Mouse (Mus musculus): ENCODE measurements around the gene Ccdc149. TPM values are rescaled to one million over a fixed set of nuclear protein-coding genes. Genes with fewer than 3 reads are reported as not detected.

Ccdc149 gene
- polyA plus RNA-seq, 1 experiment from 2014 or later = 3.7 TPM

GRCm38 (mm10) chr5:52429731-52430480 lies 41.4 kb downstream of the Ccdc149 start:
- Histone ChIP-seq H3K9ac (ENCODE audit: low read length) (no peak overlapping the region), H3K4me1 (replicated peaks; ENCODE audit: control insufficient read depth, insufficient read depth, low read length) (no peaks in the 10 kb centered on the region), H3K4me3 (ENCODE audit: low read depth, low read length) (no peak overlapping the region), H3K27me3 (replicated peaks; ENCODE audit: control insufficient read depth, insufficient read depth, low read length) (no peaks in the 10 kb centered on the region), H3K4me2 (ENCODE audit: low read length) (no peak overlapping the region), H3K9me3 (ENCODE audit: control insufficient read depth, low read length) (no peaks in the 10 kb centered on the region), H3K36me3 (ENCODE audit: control insufficient read depth, insufficient read depth, low read length) (no peaks in the 10 kb centered on the region), H3K27ac (ENCODE audit: low read depth) (no peak overlapping the region)
- DNase-seq (ENCODE audit: low spot score) (no peak), ATAC-seq (replicated peaks; ENCODE audit: low FRiP score, low TSS enrichment, low read depth) (no peak)
- 70% methylated on average over 14 of the region's 14 CpGs for WGBS

GRCm38 (mm10) chr5:52428613-52429012 lies 42.7 kb downstream of the Ccdc149 start:
- Histone ChIP-seq H3K9me3 (ENCODE audit: control insufficient read depth, low read length) (no peaks in the 10 kb centered on the region), H3K27me3 (replicated peaks; ENCODE audit: control insufficient read depth, insufficient read depth, low read length) (no peaks in the 10 kb centered on the region), H3K9ac (ENCODE audit: low read length) (no peak overlapping the region), H3K36me3 (ENCODE audit: control insufficient read depth, insufficient read depth, low read length) (no peaks in the 10 kb centered on the region), H3K4me3 (ENCODE audit: low read depth, low read length) (no peak overlapping the region), H3K27ac (ENCODE audit: low read depth) (no peak overlapping the region), H3K4me1 (replicated peaks; ENCODE audit: control insufficient read depth, insufficient read depth, low read length) (no peaks in the 10 kb centered on the region), H3K4me2 (ENCODE audit: low read length) (no peak overlapping the region)
- ATAC-seq (replicated peaks; ENCODE audit: low FRiP score, low TSS enrichment, low read depth) (no peak), DNase-seq (ENCODE audit: low spot score) (no peak)
- 59% methylated on average over 4 of the region's 4 CpGs for WGBS

GRCm38 (mm10) chr5:52425819-52426218 lies 45.5 kb downstream of the Ccdc149 start:
- ATAC-seq (replicated peaks; ENCODE audit: low FRiP score, low TSS enrichment, low read depth) (no peak), DNase-seq (ENCODE audit: low spot score) (no peak)
- WGBS = 85% methylated on average over 9 of the region's 9 CpGs
- H3K4me2 ChIP-seq (ENCODE audit: low read length) = no peak overlapping the region
- H3K27me3 ChIP-seq (replicated peaks; ENCODE audit: control insufficient read depth, insufficient read depth, low read length) = no peaks in the 10 kb centered on the region
- H3K9ac ChIP-seq (ENCODE audit: low read length) = no peak overlapping the region
- H3K27ac ChIP-seq (ENCODE audit: low read depth) = no peak overlapping the region
- no peaks in the 10 kb centered on the region for H3K4me1 ChIP-seq (replicated peaks; ENCODE audit: control insufficient read depth, insufficient read depth, low read length)
- no peaks in the 10 kb centered on the region for H3K9me3 ChIP-seq (ENCODE audit: control insufficient read depth, low read length)
- H3K4me3 ChIP-seq (ENCODE audit: low read depth, low read length) = no peak overlapping the region
- H3K36me3 ChIP-seq (ENCODE audit: control insufficient read depth, insufficient read depth, low read length) = no peaks in the 10 kb centered on the region

GRCm38 (mm10) chr5:52423893-52424292 lies 47.4 kb downstream of the Ccdc149 start:
- Histone ChIP-seq H3K27ac (ENCODE audit: low read depth) (no peak overlapping the region), H3K9me3 (ENCODE audit: control insufficient read depth, low read length) (no peaks in the 10 kb centered on the region), H3K4me3 (ENCODE audit: low read depth, low read length) (no peak overlapping the region), H3K36me3 (ENCODE audit: control insufficient read depth, insufficient read depth, low read length) (no peaks in the 10 kb centered on the region), H3K4me2 (ENCODE audit: low read length) (no peak overlapping the region), H3K4me1 (replicated peaks; ENCODE audit: control insufficient read depth, insufficient read depth, low read length) (no peaks in the 10 kb centered on the region), H3K27me3 (replicated peaks; ENCODE audit: control insufficient read depth, insufficient read depth, low read length) (no peaks in the 10 kb centered on the region), H3K9ac (ENCODE audit: low read length) (no peak overlapping the region)
- no peak for DNase-seq (ENCODE audit: low spot score)
- 64% methylated on average over 3 of the region's 3 CpGs for WGBS
- ATAC-seq (replicated peaks; ENCODE audit: low FRiP score, low TSS enrichment, low read depth) = no peak

- H3K27me3 ChIP-seq (replicated peaks; ENCODE audit: control insufficient read depth, insufficient read depth, low read length) = no peaks in the 10 kb centered on the region
Measured at GRCm38 (mm10) chr5:52416485-52416884, 54.8 kb downstream of the Ccdc149 start.

GRCm38 (mm10) chr5:52415917-52416316 lies 55.4 kb downstream of the Ccdc149 start:
- H3K4me1 ChIP-seq (replicated peaks; ENCODE audit: control insufficient read depth, insufficient read depth, low read length) = no peaks in the 10 kb centered on the region
- no peak overlapping the region for H3K4me2 ChIP-seq (ENCODE audit: low read length)
- H3K9me3 ChIP-seq (ENCODE audit: control insufficient read depth, low read length) = no peaks in the 10 kb centered on the region
- DNase-seq (ENCODE audit: low spot score) (no peak), ATAC-seq (replicated peaks; ENCODE audit: low FRiP score, low TSS enrichment, low read depth) (no peak)
- no peak overlapping the region for H3K9ac ChIP-seq (ENCODE audit: low read length)
- 94% methylated on average over 6 of the region's 6 CpGs for WGBS
- H3K4me3 ChIP-seq (ENCODE audit: low read depth, low read length) = no peak overlapping the region
- H3K27me3 ChIP-seq (replicated peaks; ENCODE audit: control insufficient read depth, insufficient read depth, low read length) = no peaks in the 10 kb centered on the region
- no peaks in the 10 kb centered on the region for H3K36me3 ChIP-seq (ENCODE audit: control insufficient read depth, insufficient read depth, low read length)
- H3K27ac ChIP-seq (ENCODE audit: low read depth) = no peak overlapping the region

More at GRCm38 (mm10) chr5:52416485-52416884, 54.8 kb downstream of the Ccdc149 start:
- Histone ChIP-seq H3K4me2 (ENCODE audit: low read length) (no peak overlapping the region), H3K4me1 (replicated peaks; ENCODE audit: control insufficient read depth, insufficient read depth, low read length) (no peaks in the 10 kb centered on the region), H3K9ac (ENCODE audit: low read length) (no peak overlapping the region), H3K4me3 (ENCODE audit: low read depth, low read length) (no peak overlapping the region), H3K36me3 (ENCODE audit: control insufficient read depth, insufficient read depth, low read length) (no peaks in the 10 kb centered on the region), H3K27ac (ENCODE audit: low read depth) (no peak overlapping the region), H3K9me3 (ENCODE audit: control insufficient read depth, low read length) (no peaks in the 10 kb centered on the region)
- 81% methylated on average over 2 of the region's 2 CpGs for WGBS
- ATAC-seq (replicated peaks; ENCODE audit: low FRiP score, low TSS enrichment, low read depth) = no peak
- no peak for DNase-seq (ENCODE audit: low spot score)

- H3K36me3 ChIP-seq (ENCODE audit: control insufficient read depth, insufficient read depth, low read length) = no peaks in the 10 kb centered on the region
- no peak overlapping the region for H3K9ac ChIP-seq (ENCODE audit: low read length)
- ATAC-seq (replicated peaks; ENCODE audit: low FRiP score, low TSS enrichment, low read depth) (no peak), DNase-seq (ENCODE audit: low spot score) (no peak)
- no peak overlapping the region for H3K4me3 ChIP-seq (ENCODE audit: low read depth, low read length)
- 87% methylated on average over 1 of the region's 1 CpGs for WGBS
- H3K4me1 ChIP-seq (replicated peaks; ENCODE audit: control insufficient read depth, insufficient read depth, low read length) = no peaks in the 10 kb centered on the region
- no peak overlapping the region for H3K4me2 ChIP-seq (ENCODE audit: low read length)
- H3K27ac ChIP-seq (ENCODE audit: low read depth) = no peak overlapping the region
- no peaks in the 10 kb centered on the region for H3K27me3 ChIP-seq (replicated peaks; ENCODE audit: control insufficient read depth, insufficient read depth, low read length)
- no peaks in the 10 kb centered on the region for H3K9me3 ChIP-seq (ENCODE audit: control insufficient read depth, low read length)
Measured at GRCm38 (mm10) chr5:52415193-52415592, 56.1 kb downstream of the Ccdc149 start.

GRCm38 (mm10) chr5:52411567-52411966 lies 59.8 kb downstream of the Ccdc149 start:
- DNase-seq (ENCODE audit: low spot score) = peak; percentile 77

GRCm38 (mm10) chr5:52410197-52410596 lies 61.1 kb downstream of the Ccdc149 start:
- Histone ChIP-seq H3K4me3 (ENCODE audit: low read depth, low read length) (no peak overlapping the region), H3K4me1 (replicated peaks; ENCODE audit: control insufficient read depth, insufficient read depth, low read length) (no peaks in the 10 kb centered on the region; the same call in 1 of the 2 replicates), H3K27ac (ENCODE audit: low read depth) (no peak overlapping the region), H3K9me3 (ENCODE audit: control insufficient read depth, low read length) (no peaks in the 10 kb centered on the region), H3K27me3 (replicated peaks; ENCODE audit: control insufficient read depth, insufficient read depth, low read length) (no peaks in the 10 kb centered on the region), H3K36me3 (ENCODE audit: control insufficient read depth, insufficient read depth, low read length) (no peaks in the 10 kb centered on the region), H3K9ac (ENCODE audit: low read length) (no peak overlapping the region), H3K4me2 (ENCODE audit: low read length) (no peak overlapping the region)
- ATAC-seq (replicated peaks; ENCODE audit: low FRiP score, low TSS enrichment, low read depth) (no peak), DNase-seq (ENCODE audit: low spot score) (no peak)
- WGBS = 62% methylated on average over 12 of the region's 12 CpGs

More at GRCm38 (mm10) chr5:52411567-52411966, 59.8 kb downstream of the Ccdc149 start:
- ATAC-seq (replicated peaks; ENCODE audit: low FRiP score, low TSS enrichment, low read depth) = no peak
- H3K27ac ChIP-seq (ENCODE audit: low read depth) = no peak overlapping the region
- H3K36me3 ChIP-seq (ENCODE audit: control insufficient read depth, insufficient read depth, low read length) = no peaks in the 10 kb centered on the region
- H3K4me2 ChIP-seq (ENCODE audit: low read length) = no peak overlapping the region
- no peak overlapping the region for H3K4me3 ChIP-seq (ENCODE audit: low read depth, low read length)
- H3K9me3 ChIP-seq (ENCODE audit: control insufficient read depth, low read length) = no peaks in the 10 kb centered on the region
- H3K4me1 ChIP-seq (replicated peaks; ENCODE audit: control insufficient read depth, insufficient read depth, low read length) = no peaks in the 10 kb centered on the region; the same call in 1 of the 2 replicates
- H3K27me3 ChIP-seq (replicated peaks; ENCODE audit: control insufficient read depth, insufficient read depth, low read length) = no peaks in the 10 kb centered on the region
- whole genome bisulfite sequencing = 70% methylated on average over 3 of the region's 3 CpGs
- no peak overlapping the region for H3K9ac ChIP-seq (ENCODE audit: low read length)

All from intestine, embryonic 14.5 days (tissue).